Comparison of ENCODE assay signal across 14 mouse cellular contexts in the genomic region with DNA sequence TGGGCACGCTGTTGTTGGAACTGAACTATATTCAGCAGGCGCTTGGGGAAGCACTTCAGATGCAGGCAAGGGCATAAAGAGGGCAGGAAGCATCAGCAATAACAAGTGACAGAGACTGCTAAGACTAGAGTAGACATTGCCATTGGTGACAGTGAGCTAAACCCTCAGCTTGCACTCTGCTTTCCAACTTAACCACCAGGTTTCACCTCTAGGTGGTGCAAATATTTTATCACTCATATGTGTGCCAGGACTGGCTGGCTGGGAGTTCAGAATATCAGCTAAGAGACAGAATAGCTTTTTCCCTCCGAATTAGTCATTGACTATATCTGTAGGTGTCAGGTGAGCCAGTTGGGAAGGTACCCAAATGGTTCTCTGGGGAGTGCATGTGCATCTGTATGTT. TPM values are rescaled to one million over a fixed set of nuclear protein-coding genes. Genes with fewer than 3 reads are reported as not detected.
DNase-seq lines count a peak whose midpoint lies in the region; ATAC-seq and TF ChIP-seq lines count a peak whose summit lies in the region.
"Had no signal": no experiment of that assay in that cellular context is flagged by ENCODE, and none has a peak within 500 bp of the region (broad histone marks: within the 10 kb centered on the region; RNA-seq: fewer than 3 reads in every experiment).

No protein-coding gene starts in this region.

- H3K4me3 ChIP-seq in forebrain, postnatal 0 days (ENCODE audit: low read depth, low read length) = no peak overlapping the region
- no peak overlapping the region for H3K4me3 ChIP-seq in forebrain, embryonic 16.5 days (replicated peaks; ENCODE audit: low read length)
- no peak overlapping the region for H3K4me3 ChIP-seq in left cerebral cortex, adult 2 months
- no peak overlapping the region for H3K4me3 ChIP-seq in CH12.LX (replicated peaks in 1 of 3; ENCODE audit: low read depth in 2 of 3, low read length in 2 of 3, poor library complexity in 1 of 3)
- H3K4me3 ChIP-seq: erythroblast, embryonic 14.5 days; limb, embryonic 15.5 days; midbrain, embryonic 12.5 days; stomach, embryonic 15.5 days had no signal

- no peaks in the 10 kb centered on the region for H3K9me3 ChIP-seq in forebrain, postnatal 0 days (ENCODE audit: low read length)
- H3K9me3 ChIP-seq in forebrain, embryonic 16.5 days (ENCODE audit: control insufficient read depth, low read length) = no peaks in the 10 kb centered on the region
- H3K9me3 ChIP-seq in CH12.LX (replicated peaks; ENCODE audit: low read length) = no peaks in the 10 kb centered on the region
- H3K9me3 ChIP-seq: G1E; limb, embryonic 15.5 days; midbrain, embryonic 12.5 days; stomach, embryonic 15.5 days had no signal

- H3K4me1 ChIP-seq in forebrain, postnatal 0 days (ENCODE audit: insufficient read depth) = no peaks in the 10 kb centered on the region
- H3K4me1 ChIP-seq in forebrain, embryonic 16.5 days (replicated peaks; ENCODE audit: control insufficient read depth, insufficient read depth, low read length) = no peaks in the 10 kb centered on the region
- H3K4me1 ChIP-seq in CH12.LX (ENCODE audit: control insufficient read depth in 1 of 2, insufficient read depth in 2 of 2) = no peaks in the 10 kb centered on the region
- H3K4me1 ChIP-seq: limb, embryonic 15.5 days; midbrain, embryonic 12.5 days; stomach, embryonic 15.5 days had no signal

- H3K27ac ChIP-seq in forebrain, postnatal 0 days (ENCODE audit: low read depth, low read length) = no peak overlapping the region
- no peak overlapping the region for H3K27ac ChIP-seq in forebrain, embryonic 16.5 days (ENCODE audit: low read length)
- H3K27ac ChIP-seq in left cerebral cortex, adult 2 months = no peak overlapping the region
- no peak overlapping the region for H3K27ac ChIP-seq in CH12.LX (ENCODE audit: insufficient read depth, low read depth)
- H3K27ac ChIP-seq: limb, embryonic 15.5 days; midbrain, embryonic 12.5 days; stomach, embryonic 15.5 days had no signal

- H3K79me2 ChIP-seq in CH12.LX (replicated peaks; ENCODE audit: control insufficient read depth, extremely low read depth, insufficient read depth, poor library complexity, severe bottlenecking) = no peaks in the 10 kb centered on the region

- peaks cover 60% of the 10 kb centered on the region for H3K36me3 ChIP-seq in forebrain, postnatal 0 days (ENCODE audit: insufficient read depth)
- H3K36me3 ChIP-seq in forebrain, embryonic 16.5 days (ENCODE audit: control insufficient read depth, insufficient read depth) = 0 out of 2 replicates have a peak, but pooled peaks cover 3% of the 10 kb centered on the region
- H3K36me3 ChIP-seq in CH12.LX (replicated peaks in 1 of 2; ENCODE audit: control insufficient read depth in 1 of 2, insufficient read depth in 1 of 2, low read length in 1 of 2) = peaks cover 33 to 83% of the 10 kb centered on the region in 2 experiments
- H3K36me3 ChIP-seq: stomach, embryonic 15.5 days had no signal

- no peak overlapping the region for H3K9ac ChIP-seq in forebrain, postnatal 0 days
- H3K9ac ChIP-seq in forebrain, embryonic 16.5 days (replicated peaks; ENCODE audit: low read depth, low read length) = no peak overlapping the region
- H3K9ac ChIP-seq in CH12.LX (ENCODE audit: insufficient read depth, low read depth) = no peak overlapping the region
- H3K9ac ChIP-seq: limb, embryonic 15.5 days; midbrain, embryonic 12.5 days; stomach, embryonic 15.5 days had no signal

- peak; percentile 39 for TF ChIP-seq CTCF in forebrain, postnatal 0 days (IDR thresholded peaks at IDR 0.05; ENCODE audit: low read depth)
- TF ChIP-seq CTCF in left cerebral cortex, adult 2 months (IDR thresholded peaks at IDR 0.05) = peak; percentile 54
- TF ChIP-seq CTCF in CH12.LX (conservative IDR thresholded peaks at IDR 0.05 in 1 of 2, IDR thresholded peaks at IDR 0.05 in 1 of 2; ENCODE audit: low read depth in 2 of 2, low read length in 2 of 2) = peak in 1 of 2 experiments; percentile 51; a peak in 2 of 4 replicates

- peak; percentile 27 for DNase-seq in forebrain, postnatal 0 days
- DNase-seq in left cerebral cortex, adult 2 months (ENCODE audit: extremely low spot score in 1 of 2, low spot score in 2 of 2) = no peak
- DNase-seq in left cerebral cortex, postnatal 4 days = no peak
- DNase-seq in CH12.LX (ENCODE audit: extremely low read depth) = peak; percentile 30
- DNase-seq in c-Kit-positive CD71-positive TER-119-positive erythroid progenitor cells, embryonic 14.5 days (ENCODE audit: low spot score) = no peak
- DNase-seq in spleen, postnatal 36 days (ENCODE audit: low spot score in 2 of 2) = no peak
- DNase-seq: heart, adult 18-20 months had no signal

- ATAC-seq in forebrain, postnatal 0 days = peak; percentile 32; the same call in 1 of the 2 replicates
- no peak for ATAC-seq in forebrain, embryonic 16.5 days
- peak; percentile 71 for ATAC-seq in megakaryocyte-erythroid progenitor cell, adult 5-6 weeks (replicated peaks; ENCODE audit: low FRiP score, low TSS enrichment, poor library complexity, severe bottlenecking)

- TF ChIP-seq POLR2A in CH12.LX (IDR thresholded peaks at IDR 0.05; ENCODE audit: low read depth, low read length) = no peak

- dilution Hi-C loops in CH12.LX (cut with MboI; ENCODE audit: extremely low pct_ligation_motif_present, extremely low pct_unique_long_range_greater_than_20kb, low sequenced_read_pairs) = no loop called here

- 91% methylated on average over 3 of the region's 3 CpGs for WGBS in forebrain, postnatal 0 days
- 89% methylated on average over 3 of the region's 3 CpGs for WGBS in forebrain, embryonic 16.5 days

- peak; percentile 50 for TF ChIP-seq RAD21 in CH12.LX (IDR thresholded peaks at IDR 0.05; ENCODE audit: low read depth, low read length)

- H3K4me2 ChIP-seq in forebrain, postnatal 0 days (ENCODE audit: low read depth) = no peak overlapping the region
- no peak overlapping the region for H3K4me2 ChIP-seq in forebrain, embryonic 16.5 days (ENCODE audit: low read length)
- H3K4me2 ChIP-seq in CH12.LX (ENCODE audit: insufficient read depth, low read depth, poor library complexity, severe bottlenecking) = no peak overlapping the region
- H3K4me2 ChIP-seq: limb, embryonic 15.5 days; midbrain, embryonic 12.5 days; stomach, embryonic 15.5 days had no signal

- intact Hi-C loops in left cerebral cortex, adult 2 months (cut with DNase I) = loop anchor here (5.0 kb wide), 1 partner anchor 261 kb away; no protein-coding TSS in a partner anchor
- intact Hi-C loops in left cerebral cortex, postnatal 4 days (cut with DNase I) = no loop called here

- in situ Hi-C loops in CH12.LX (cut with MboI; ENCODE audit: low pct_ligation_motif_present, low pct_unique_long_range_greater_than_20kb, low sequenced_read_pairs) = no loop called here

- TF ChIP-seq EP300 in CH12.LX (IDR thresholded peaks at IDR 0.05; ENCODE audit: low read length) = no peak

- no peaks in the 10 kb centered on the region for H3K27me3 ChIP-seq in forebrain, postnatal 0 days (ENCODE audit: insufficient read depth, low read length)
- no peaks in the 10 kb centered on the region for H3K27me3 ChIP-seq in forebrain, embryonic 16.5 days (replicated peaks; ENCODE audit: control insufficient read depth, insufficient read depth, low read length)
- no peaks in the 10 kb centered on the region for H3K27me3 ChIP-seq in CH12.LX (replicated peaks)
- H3K27me3 ChIP-seq: limb, embryonic 15.5 days; midbrain, embryonic 12.5 days; stomach, embryonic 15.5 days had no signal

TF ChIP-seq in CH12.LX, 34 proteins besides CTCF, POLR2A, EP300 and RAD21:
- TF ChIP-seq TCF12 (IDR thresholded peaks at IDR 0.05; ENCODE audit: low read depth, low read length) (no peak), IRF4 (IDR thresholded peaks at IDR 0.05; ENCODE audit: low read depth, low read length) (no peak), MAFK (IDR thresholded peaks at IDR 0.05; ENCODE audit: insufficient replicate concordance, low read length) (no peak), SMC3 (IDR thresholded peaks at IDR 0.05; ENCODE audit: low read depth, low read length) (peak; percentile 42), PAX5 (IDR thresholded peaks at IDR 0.05; ENCODE audit: low read length) (no peak), USF2 (conservative IDR thresholded peaks at IDR 0.05; ENCODE audit: low read depth, low read length) (no peak)

RNA-seq across cellular contexts. Expression of a gene that starts 41.4 kb away (rescaled TPM):
- total RNA-seq in forebrain, postnatal 0 days (2014; rRNA removed) = 43.5 and 52.3 TPM in 2 replicates
- 47.6 and 65.8 TPM in 2 replicates for polyA plus RNA-seq in forebrain, postnatal 0 days (2015; fragmentation: Nextera tagmentation; extraction: Ambion mirVana)
- 69.0 and 72.8 TPM in 2 replicates for polyA plus RNA-seq in forebrain, embryonic 16.5 days (2015; fragmentation: Nextera tagmentation; extraction: Ambion mirVana)
- total RNA-seq in left cerebral cortex, adult 2 months (2021) = 100 to 1,000 TPM; 105 to 106 TPM
- 10 to 100 TPM; 59.0 to 66.1 TPM for total RNA-seq in left cerebral cortex, postnatal 4 days (2021)
- total RNA-seq in CH12.LX (2012; rRNA removed) (24.2 and 26.2 TPM in 2 replicates), CH12.LX (2014; rRNA removed) (19.3 and 20.0 TPM in 2 replicates)
- 18.5 and 20.5 TPM in 2 replicates for polyA plus RNA-seq in CH12.LX (2012; ENCODE audit: insufficient read length, low read depth)
- 13.2 and 20.9 TPM in 2 replicates for total RNA-seq in megakaryocyte-erythroid progenitor cell, adult 5-6 weeks (2014; fragmentation: Nextera tagmentation)
- total RNA-seq in megakaryocyte-erythroid progenitor cell, adult 5-6 weeks (2017) = 6.3 and 13.6 TPM in 2 replicates

RNA-seq across cellular contexts. Expression of a gene that starts 43.7 kb away (rescaled TPM):
- total RNA-seq in forebrain, postnatal 0 days (2014; rRNA removed) = 23.9 and 24.6 TPM in 2 replicates
- 16.1 and 16.2 TPM in 2 replicates for polyA plus RNA-seq in forebrain, postnatal 0 days (2015; fragmentation: Nextera tagmentation; extraction: Ambion mirVana)
- 14.8 and 14.9 TPM in 2 replicates for polyA plus RNA-seq in forebrain, embryonic 16.5 days (2015; fragmentation: Nextera tagmentation; extraction: Ambion mirVana)
- 10 to 100 TPM; 68.7 to 72.3 TPM for total RNA-seq in left cerebral cortex, adult 2 months (2021)
- 10 to 100 TPM; 22.2 to 22.3 TPM for total RNA-seq in left cerebral cortex, postnatal 4 days (2021)
- total RNA-seq in CH12.LX (2012; rRNA removed) (13.7 and 14.1 TPM in 2 replicates), CH12.LX (2014; rRNA removed) (10.0 and 11.3 TPM in 2 replicates)
- 18.6 and 19.6 TPM in 2 replicates for polyA plus RNA-seq in CH12.LX (2012; ENCODE audit: insufficient read length, low read depth)
- 12.5 and 13.2 TPM in 2 replicates for total RNA-seq in megakaryocyte-erythroid progenitor cell, adult 5-6 weeks (2014; fragmentation: Nextera tagmentation)
- 1.8 and 3.2 TPM in 2 replicates for total RNA-seq in megakaryocyte-erythroid progenitor cell, adult 5-6 weeks (2017)

Comparison
In these comparisons a context has a peak if more than half of its experiments do, and no peak if none do; other contexts are left out.
1. DNase-seq: peak in forebrain, postnatal 0 days (single experiment) and CH12.LX (single experiment); none in left cerebral cortex, adult 2 months (0 of 2), left cerebral cortex, postnatal 4 days (single experiment), c-Kit-positive CD71-positive TER-119-positive erythroid progenitor cells, embryonic 14.5 days (single experiment) and spleen, postnatal 36 days (0 of 2).